Mouse (Mus musculus) thymus, adult 2 months (tissue): ENCODE measurements around the gene Ccdc159. TPM values are rescaled to one million over a fixed set of nuclear protein-coding genes. Genes with fewer than 3 reads are reported as not detected.

Experiments
- DNase-seq: peaks from one replicate; pipeline ENCODE4 v3.0.0; 2021
- H3K27ac ChIP-seq: fragments of 200-500 bp; 2 replicates; pipeline ENCODE4 v1.5.1; 2012; ENCODE audit warnings: low read length, control low read depth; ENCODE audit not compliant: control insufficient read depth, insufficient read depth
- H3K27me3 ChIP-seq: fragments of 200-500 bp; 2 replicates; pipeline ENCODE4 v1.6.1; 2012; ENCODE audit warnings: mild to moderate bottlenecking, low read length, moderate library complexity, mixed read lengths; ENCODE audit not compliant: control insufficient read depth, insufficient read depth
- H3K36me3 ChIP-seq: fragments of 200-500 bp; 2 replicates; pipeline ENCODE4 v1.6.1; 2012; ENCODE audit warnings: mild to moderate bottlenecking, low read length, moderate library complexity; ENCODE audit not compliant: control insufficient read depth, insufficient read depth
- H3K4me1 ChIP-seq: fragments of 200-500 bp; replicated peaks from 2 replicates; pipeline ENCODE4 v1.6.1; 2012; ENCODE audit warnings: low read length; ENCODE audit not compliant: control insufficient read depth, insufficient read depth
- H3K4me3 ChIP-seq: fragments of 200-500 bp; 2 replicates; pipeline ENCODE4 v1.5.1; 2012; ENCODE audit warnings: mild to moderate bottlenecking, low read length, control low read depth, moderate library complexity; ENCODE audit not compliant: control insufficient read depth, insufficient read depth
- CTCF ChIP-seq: fragments of 200-500 bp; IDR thresholded peaks from 2 replicates; pipeline ENCODE4 v1.5.1; 2012; ENCODE audit warnings: mild to moderate bottlenecking, control low read depth, low read length, moderate library complexity, borderline replicate concordance; ENCODE audit not compliant: control insufficient read depth, poor library complexity, insufficient read depth; ENCODE audit errors: extremely low read depth
- POLR2A ChIP-seq: fragments of 200-500 bp; IDR thresholded peaks from 2 replicates; pipeline ENCODE4 v1.6.1; 2012; ENCODE audit warnings: mild to moderate bottlenecking, low read length, control low read depth, moderate library complexity; ENCODE audit not compliant: control insufficient read depth, poor library complexity, insufficient read depth; ENCODE audit errors: extremely low read depth
- WGBS: fragments of 180-500 bp; shearing (Covaris S2); methylation state at CpG from one replicate; pipeline ENCODE4 v1.1.7; 2018; 5-methylcytosine and 5-hydroxymethylcytosine counted together
- polyA plus RNA-seq: library from polyadenylated mRNA; depleted of rRNA; stranded (reverse); fragments of >200 nt; gene quantifications from 2 replicates; pipeline ENCODE4 v1.2.3, GENCODE M21; 2012

Ccdc159 gene
- polyA plus RNA-seq, 1 experiment = 1.9 TPM

GRCm38 (mm10) chr9:21924099-21924493 is 3.2 kb upstream of the Ccdc159 start:
- TF ChIP-seq CTCF = no peak
- H3K27me3 ChIP-seq = no peaks in the 10 kb centered on the region
- no peaks in the 10 kb centered on the region for H3K36me3 ChIP-seq
- 50% methylated on average over 6 of the region's 6 CpGs for WGBS
- DNase-seq = no peak
- H3K4me1 ChIP-seq = peaks cover 8% of the 10 kb centered on the region; the same call in 1 of the 2 replicates
- no peak overlapping the region for H3K4me3 ChIP-seq
- no peak overlapping the region for H3K27ac ChIP-seq

GRCm38 (mm10) chr9:21925034-21925433 is 2.2 kb upstream of the Ccdc159 start:
- DNase-seq = no peak
- no peak for TF ChIP-seq POLR2A
- TF ChIP-seq CTCF = no peak
- no peaks in the 10 kb centered on the region for H3K36me3 ChIP-seq
- H3K4me3 ChIP-seq = no peak overlapping the region
- peaks cover 8% of the 10 kb centered on the region; the same call in 1 of the 2 replicates for H3K4me1 ChIP-seq
- 93% methylated on average over 3 of the region's 3 CpGs for WGBS
- H3K27me3 ChIP-seq = no peaks in the 10 kb centered on the region
- no peak overlapping the region for H3K27ac ChIP-seq

- no peak for DNase-seq
- TF ChIP-seq CTCF = no peak
- no peak for TF ChIP-seq POLR2A
- Histone ChIP-seq H3K4me3 (no peak overlapping the region), H3K4me1 (peaks cover 8% of the 10 kb centered on the region; the same call in 1 of the 2 replicates), H3K27ac (no peak overlapping the region), H3K27me3 (no peaks in the 10 kb centered on the region), H3K36me3 (no peaks in the 10 kb centered on the region)
- 100% methylated on average over 1 of the region's 1 CpGs for WGBS
Observed at GRCm38 (mm10) chr9:21925506-21925905, 1.8 kb upstream of the Ccdc159 start.

GRCm38 (mm10) chr9:21926155-21926554 is 1.1 kb upstream of the Ccdc159 start:
- H3K36me3 ChIP-seq = no peaks in the 10 kb centered on the region
- H3K4me3 ChIP-seq = no peak overlapping the region
- H3K4me1 ChIP-seq = peaks cover 8% of the 10 kb centered on the region; the same call in 1 of the 2 replicates
- H3K27ac ChIP-seq = no peak overlapping the region
- 82% methylated on average over 6 of the region's 6 CpGs for WGBS
- no peak for TF ChIP-seq CTCF
- no peak for TF ChIP-seq POLR2A
- no peak for DNase-seq
- H3K27me3 ChIP-seq = no peaks in the 10 kb centered on the region

GRCm38 (mm10) chr9:21926784-21927183 is 487 bp upstream of the Ccdc159 start:
- H3K27ac ChIP-seq = no peak overlapping the region
- H3K4me1 ChIP-seq = peaks cover 8% of the 10 kb centered on the region; the same call in 1 of the 2 replicates
- no peak for DNase-seq
- TF ChIP-seq CTCF (no peak), POLR2A (no peak)
- H3K4me3 ChIP-seq = peak overlapping the region; percentile 45
- no peaks in the 10 kb centered on the region for H3K27me3 ChIP-seq
- no peaks in the 10 kb centered on the region for H3K36me3 ChIP-seq
- WGBS = 13% methylated on average over 6 of the region's 6 CpGs

GRCm38 (mm10) chr9:21929208-21929607 is 1.9 kb downstream of the Ccdc159 start:
- H3K27me3 ChIP-seq = no peaks in the 10 kb centered on the region
- 86% methylated on average over 3 of the region's 3 CpGs for WGBS
- H3K4me1 ChIP-seq = peaks cover 8% of the 10 kb centered on the region; the same call in 1 of the 2 replicates
- no peak for DNase-seq
- TF ChIP-seq CTCF (no peak), POLR2A (no peak)
- no peaks in the 10 kb centered on the region for H3K36me3 ChIP-seq
- H3K4me3 ChIP-seq = no peak overlapping the region
- no peak overlapping the region for H3K27ac ChIP-seq

- DNase-seq = no peak
- no peak overlapping the region for H3K4me3 ChIP-seq
- WGBS = 81% methylated on average over 2 of the region's 2 CpGs
- peaks cover 15% of the 10 kb centered on the region for H3K4me1 ChIP-seq
- H3K36me3 ChIP-seq = no peaks in the 10 kb centered on the region
- TF ChIP-seq POLR2A (no peak), CTCF (no peak)
- H3K27me3 ChIP-seq = no peaks in the 10 kb centered on the region
- H3K27ac ChIP-seq = no peak overlapping the region
Observed at GRCm38 (mm10) chr9:21932006-21932405, 4.7 kb downstream of the Ccdc159 start.
